Mouse (Mus musculus): Measurements from ENCODE around the gene A730061H03Rik. TPM values are rescaled to one million over a fixed set of nuclear protein-coding genes. Genes with fewer than 3 reads are reported as not detected.

A730061H03Rik gene
- polyA plus RNA-seq, 1 experiment from 2014 or later = 0.80 TPM

- peaks cover 5% of the 10 kb centered on the region; the same call in 1 of the 2 replicates for H3K4me1 ChIP-seq (ENCODE audit: control insufficient read depth, insufficient read depth, low read length)
- peak within 1 kb of the TSS; percentile 42 for H3K4me3 ChIP-seq (ENCODE audit: low read depth, low read length)
- ATAC-seq (ENCODE audit: insufficient read depth, low FRiP score, low TSS enrichment) (peak; percentile 84), DNase-seq (ENCODE audit: low spot score) (peak; percentile 94)
- WGBS = under 1% methylated on average over 27 of the region's 27 CpGs
- H3K9ac ChIP-seq (ENCODE audit: low read length) = peak within 1 kb of the TSS; percentile 55
- peak within 1 kb of the TSS; percentile 89 for H3K27ac ChIP-seq (ENCODE audit: low read depth, low read length)
- H3K9me3 ChIP-seq (ENCODE audit: control insufficient read depth, low read length) = no peaks in the 10 kb centered on the region
- H3K36me3 ChIP-seq (ENCODE audit: control insufficient read depth, insufficient read depth, low read length) = peaks cover under 1% of the 10 kb centered on the region; the same call in 1 of the 2 replicates
- peak within 1 kb of the TSS; percentile 84 for H3K4me2 ChIP-seq (ENCODE audit: low read depth)
- H3K27me3 ChIP-seq (ENCODE audit: control insufficient read depth, insufficient read depth, low read length) = no peaks in the 10 kb centered on the region
Observed at GRCm38 (mm10) chr14:55559799-55560201, 406 bp downstream of the A730061H03Rik start, which contains the start of gene Dcaf11. TSS of gene Dcaf11 (plus strand) at chr14:55560006.

GRCm38 (mm10) chr14:55558740-55559448, 1.3 kb downstream of the A730061H03Rik start:
- H3K4me1 ChIP-seq (ENCODE audit: control insufficient read depth, insufficient read depth, low read length) = peaks cover 5% of the 10 kb centered on the region; the same call in 1 of the 2 replicates
- H3K36me3 ChIP-seq (ENCODE audit: control insufficient read depth, insufficient read depth, low read length) = no peaks in the 10 kb centered on the region
- WGBS = 59% methylated on average over 6 of the region's 6 CpGs
- no peaks in the 10 kb centered on the region for H3K27me3 ChIP-seq (ENCODE audit: control insufficient read depth, insufficient read depth, low read length)
- peak overlapping the region; percentile 47 for H3K4me2 ChIP-seq (ENCODE audit: low read depth)
- peak overlapping the region; percentile 42; the same call in 1 of the 2 replicates for H3K4me3 ChIP-seq (ENCODE audit: low read depth, low read length)
- no peak overlapping the region for H3K27ac ChIP-seq (ENCODE audit: low read depth, low read length)
- DNase-seq (ENCODE audit: low spot score) (no peak), ATAC-seq (ENCODE audit: insufficient read depth, low FRiP score, low TSS enrichment) (no peak)
- H3K9ac ChIP-seq (ENCODE audit: low read length) = no peak overlapping the region
- H3K9me3 ChIP-seq (ENCODE audit: control insufficient read depth, low read length) = no peaks in the 10 kb centered on the region

- H3K4me3 ChIP-seq (ENCODE audit: low read depth, low read length) = no peak overlapping the region
- 93% methylated on average over 3 of the region's 3 CpGs for WGBS
- no peak for ATAC-seq (ENCODE audit: insufficient read depth, low FRiP score, low TSS enrichment)
- peaks cover 5% of the 10 kb centered on the region; the same call in 1 of the 2 replicates for H3K4me1 ChIP-seq (ENCODE audit: control insufficient read depth, insufficient read depth, low read length)
- no peaks in the 10 kb centered on the region for H3K9me3 ChIP-seq (ENCODE audit: control insufficient read depth, low read length)
- H3K27me3 ChIP-seq (ENCODE audit: control insufficient read depth, insufficient read depth, low read length) = no peaks in the 10 kb centered on the region
- H3K9ac ChIP-seq (ENCODE audit: low read length) = no peak overlapping the region
- H3K36me3 ChIP-seq (ENCODE audit: control insufficient read depth, insufficient read depth, low read length) = no peaks in the 10 kb centered on the region
- no peak overlapping the region for H3K27ac ChIP-seq (ENCODE audit: low read depth, low read length)
- no peak overlapping the region for H3K4me2 ChIP-seq (ENCODE audit: low read depth)
- DNase-seq (ENCODE audit: low spot score) = no peak
Observed at GRCm38 (mm10) chr14:55557587-55557986, 2.6 kb downstream of the A730061H03Rik start.

GRCm38 (mm10) chr14:55557003-55557402, 3.2 kb downstream of the A730061H03Rik start:
- no peak overlapping the region for H3K9ac ChIP-seq (ENCODE audit: low read length)
- no peak overlapping the region for H3K27ac ChIP-seq (ENCODE audit: low read depth, low read length)
- no peak overlapping the region for H3K4me3 ChIP-seq (ENCODE audit: low read depth, low read length)
- ATAC-seq (ENCODE audit: insufficient read depth, low FRiP score, low TSS enrichment) (no peak), DNase-seq (ENCODE audit: low spot score) (peak; percentile 61)
- H3K4me1 ChIP-seq (ENCODE audit: control insufficient read depth, insufficient read depth, low read length) = peaks cover 5% of the 10 kb centered on the region; the same call in 1 of the 2 replicates
- WGBS = 26% methylated on average over 5 of the region's 5 CpGs
- H3K9me3 ChIP-seq (ENCODE audit: control insufficient read depth, low read length) = no peaks in the 10 kb centered on the region
- no peaks in the 10 kb centered on the region for H3K36me3 ChIP-seq (ENCODE audit: control insufficient read depth, insufficient read depth, low read length)
- H3K4me2 ChIP-seq (ENCODE audit: low read depth) = no peak overlapping the region
- H3K27me3 ChIP-seq (ENCODE audit: control insufficient read depth, insufficient read depth, low read length) = no peaks in the 10 kb centered on the region

GRCm38 (mm10) chr14:55555788-55556187, 4.4 kb downstream of the A730061H03Rik start:
- ATAC-seq (ENCODE audit: insufficient read depth, low FRiP score, low TSS enrichment) = no peak
- DNase-seq (ENCODE audit: low spot score) = no peak
- Histone ChIP-seq H3K4me2 (ENCODE audit: low read depth) (no peak overlapping the region), H3K27ac (ENCODE audit: low read depth, low read length) (no peak overlapping the region), H3K36me3 (ENCODE audit: control insufficient read depth, insufficient read depth, low read length) (no peaks in the 10 kb centered on the region), H3K9ac (ENCODE audit: low read length) (no peak overlapping the region), H3K27me3 (ENCODE audit: control insufficient read depth, insufficient read depth, low read length) (no peaks in the 10 kb centered on the region), H3K9me3 (ENCODE audit: control insufficient read depth, low read length) (no peaks in the 10 kb centered on the region), H3K4me3 (ENCODE audit: low read depth, low read length) (no peak overlapping the region), H3K4me1 (ENCODE audit: control insufficient read depth, insufficient read depth, low read length) (no peaks in the 10 kb centered on the region)
- 82% methylated on average over 3 of the region's 3 CpGs for WGBS

GRCm38 (mm10) chr14:55554635-55555034, 5.6 kb downstream of the A730061H03Rik start:
- no peaks in the 10 kb centered on the region for H3K27me3 ChIP-seq (ENCODE audit: control insufficient read depth, insufficient read depth, low read length)
- H3K9me3 ChIP-seq (ENCODE audit: control insufficient read depth, low read length) = no peaks in the 10 kb centered on the region
- no peak for DNase-seq (ENCODE audit: low spot score)
- H3K36me3 ChIP-seq (ENCODE audit: control insufficient read depth, insufficient read depth, low read length) = no peaks in the 10 kb centered on the region
- no peak overlapping the region for H3K27ac ChIP-seq (ENCODE audit: low read depth, low read length)
- no peak overlapping the region for H3K4me2 ChIP-seq (ENCODE audit: low read depth)
- no peaks in the 10 kb centered on the region for H3K4me1 ChIP-seq (ENCODE audit: control insufficient read depth, insufficient read depth, low read length)
- H3K4me3 ChIP-seq (ENCODE audit: low read depth, low read length) = no peak overlapping the region
- no peak for ATAC-seq (ENCODE audit: insufficient read depth, low FRiP score, low TSS enrichment)
- H3K9ac ChIP-seq (ENCODE audit: low read length) = no peak overlapping the region

GRCm38 (mm10) chr14:55551794-55552193, 8.4 kb downstream of the A730061H03Rik start:
- no peak for ATAC-seq (ENCODE audit: insufficient read depth, low FRiP score, low TSS enrichment)
- no peak overlapping the region for H3K27ac ChIP-seq (ENCODE audit: low read depth, low read length)
- H3K4me1 ChIP-seq (ENCODE audit: control insufficient read depth, insufficient read depth, low read length) = no peaks in the 10 kb centered on the region
- H3K9ac ChIP-seq (ENCODE audit: low read length) = no peak overlapping the region
- WGBS = 95% methylated on average over 8 of the region's 8 CpGs
- no peaks in the 10 kb centered on the region for H3K36me3 ChIP-seq (ENCODE audit: control insufficient read depth, insufficient read depth, low read length)
- H3K4me3 ChIP-seq (ENCODE audit: low read depth, low read length) = no peak overlapping the region
- DNase-seq (ENCODE audit: low spot score) = no peak
- H3K4me2 ChIP-seq (ENCODE audit: low read depth) = no peak overlapping the region
- no peaks in the 10 kb centered on the region for H3K27me3 ChIP-seq (ENCODE audit: control insufficient read depth, insufficient read depth, low read length)
- no peaks in the 10 kb centered on the region for H3K9me3 ChIP-seq (ENCODE audit: control insufficient read depth, low read length)

- WGBS = 59% methylated on average over 5 of the region's 5 CpGs
- Histone ChIP-seq H3K4me2 (ENCODE audit: low read depth) (no peak overlapping the region), H3K4me3 (ENCODE audit: low read depth, low read length) (no peak overlapping the region), H3K36me3 (ENCODE audit: control insufficient read depth, insufficient read depth, low read length) (no peaks in the 10 kb centered on the region), H3K9ac (ENCODE audit: low read length) (no peak overlapping the region), H3K27ac (ENCODE audit: low read depth, low read length) (no peak overlapping the region), H3K9me3 (ENCODE audit: control insufficient read depth, low read length) (no peaks in the 10 kb centered on the region), H3K4me1 (ENCODE audit: control insufficient read depth, insufficient read depth, low read length) (no peaks in the 10 kb centered on the region), H3K27me3 (ENCODE audit: control insufficient read depth, insufficient read depth, low read length) (no peaks in the 10 kb centered on the region)
- DNase-seq (ENCODE audit: low spot score) (no peak), ATAC-seq (ENCODE audit: insufficient read depth, low FRiP score, low TSS enrichment) (no peak)
Observed at GRCm38 (mm10) chr14:55551347-55551746, 8.9 kb downstream of the A730061H03Rik start.

GRCm38 (mm10) chr14:55550191-55550590, 10.0 kb downstream of the A730061H03Rik start:
- H3K4me3 ChIP-seq (ENCODE audit: low read depth, low read length) = no peak overlapping the region
- no peak overlapping the region for H3K27ac ChIP-seq (ENCODE audit: low read depth, low read length)
- no peaks in the 10 kb centered on the region for H3K27me3 ChIP-seq (ENCODE audit: control insufficient read depth, insufficient read depth, low read length)
- 86% methylated on average over 6 of the region's 6 CpGs for WGBS
- no peaks in the 10 kb centered on the region for H3K9me3 ChIP-seq (ENCODE audit: control insufficient read depth, low read length)
- no peak overlapping the region for H3K9ac ChIP-seq (ENCODE audit: low read length)
- no peak for ATAC-seq (ENCODE audit: insufficient read depth, low FRiP score, low TSS enrichment)
- no peak for DNase-seq (ENCODE audit: low spot score)
- no peak overlapping the region for H3K4me2 ChIP-seq (ENCODE audit: low read depth)
- no peaks in the 10 kb centered on the region for H3K4me1 ChIP-seq (ENCODE audit: control insufficient read depth, insufficient read depth, low read length)
- no peaks in the 10 kb centered on the region for H3K36me3 ChIP-seq (ENCODE audit: control insufficient read depth, insufficient read depth, low read length)
